Mouse (Mus musculus) liver, adult 10 weeks (tissue): ENCODE results near the gene Gm11939. TPM values are rescaled to one million over a fixed set of nuclear protein-coding genes. Genes with fewer than 3 reads are reported as not detected.

Experiments
- polyA plus RNA-seq: library from polyadenylated mRNA; stranded (reverse); fragments of 350-450 nt; fragmentation: Illumina TruSeq; extraction: RNeasy Lipid Tissue Mini Kit (QIAGEN cat#74804); gene quantifications from one replicate; pipeline ENCODE4 v1.2.3, GENCODE M21; 2014; ENCODE audit warnings: low read depth, low replicate concordance

Gm11939 gene
- polyA plus RNA-seq = not detected

GRCm38 (mm10) chr11:99559366-99559765 lies at the start of gene Gm11939:
TSS of gene Gm11939 (minus strand) at chr11:99559466.

GRCm38 (mm10) chr11:99603208-99603607 lies 43.9 kb upstream of the Gm11939 start, which contains the start of gene Gm11938:
TSS of gene Gm11938 (minus strand) at chr11:99603308.

GRCm38 (mm10) chr11:99597742-99598141 lies 38.5 kb upstream of the Gm11939 start, which contains the start of gene Krtap9-3:
TSS of gene Krtap9-3 (minus strand) at chr11:99598105.

GRCm38 (mm10) chr11:99590981-99591380 lies 31.7 kb upstream of the Gm11939 start, which contains the start of gene Krtap1-3:
TSS of gene Krtap1-3 (minus strand) at chr11:99591339.

GRCm38 (mm10) chr11:99583245-99583704 lies 24.0 kb upstream of the Gm11939 start, which contains the start of gene Krtap1-4:
TSS of gene Krtap1-4 (minus strand) at chr11:99583654.

GRCm38 (mm10) chr11:99580636-99581035 lies 21.4 kb upstream of the Gm11939 start, which contains the start of gene Krtap1-5:
TSS of gene Krtap1-5 (minus strand) at chr11:99581016.

GRCm38 (mm10) chr11:99566530-99566929 lies 7.3 kb upstream of the Gm11939 start, which contains the start of gene Krtap3-1:
TSS of gene Krtap3-1 (minus strand) at chr11:99566630.

GRCm38 (mm10) chr11:99556753-99557152 lies 2.5 kb downstream of the Gm11939 start, which contains the start of gene Krtap3-2:
TSS of gene Krtap3-2 (minus strand) at chr11:99556853.

GRCm38 (mm10) chr11:99550765-99551164 lies 8.5 kb downstream of the Gm11939 start, which contains the start of gene Krtap3-3:
TSS of gene Krtap3-3 (minus strand) at chr11:99550865.

GRCm38 (mm10) chr11:99521288-99521860 lies 37.9 kb downstream of the Gm11939 start, which contains the start of gene Krt39:
TSS of gene Krt39 (minus strand) at chr11:99521338.

Other genes with a start within 250 kb of the Gm11939 start
- not detected for gene Krt25, start 236.5 kb downstream of the Gm11939 start, polyA plus RNA-seq
- gene Krt26, start 221.5 kb downstream of the Gm11939 start, polyA plus RNA-seq = not detected
- gene Krt27, start 208.4 kb downstream of the Gm11939 start, polyA plus RNA-seq = not detected
- not detected for gene Krt28, start 184.6 kb downstream of the Gm11939 start, polyA plus RNA-seq
- 6.3 TPM for gene Krt10, start 170.1 kb downstream of the Gm11939 start, polyA plus RNA-seq
- gene Krt12, start 137.2 kb downstream of the Gm11939 start, polyA plus RNA-seq = not detected
- gene Krt20, start 121.3 kb downstream of the Gm11939 start, polyA plus RNA-seq = not detected
- 2.0 TPM for gene Krt23, start 66.3 kb downstream of the Gm11939 start, polyA plus RNA-seq
- gene Krt39, start 38.1 kb downstream of the Gm11939 start, polyA plus RNA-seq = not detected
- not detected for gene Krt40, start 16.3 kb downstream of the Gm11939 start, polyA plus RNA-seq
- gene Krtap3-3, start 8.6 kb downstream of the Gm11939 start, polyA plus RNA-seq = not detected
- not detected for gene Krtap3-2, start 2.6 kb downstream of the Gm11939 start, polyA plus RNA-seq
- gene Krtap3-1, start 7.2 kb upstream of the Gm11939 start, polyA plus RNA-seq = not detected
- gene Krtap1-5, start 21.6 kb upstream of the Gm11939 start, polyA plus RNA-seq = not detected
- gene Krtap1-4, start 24.2 kb upstream of the Gm11939 start, polyA plus RNA-seq = not detected
- gene Krtap1-3, start 31.9 kb upstream of the Gm11939 start, polyA plus RNA-seq = not detected
- not detected for gene Krtap9-3, start 38.6 kb upstream of the Gm11939 start, polyA plus RNA-seq
- not detected for gene Gm11938, start 43.8 kb upstream of the Gm11939 start, polyA plus RNA-seq
- gene Gm11937, start 50.7 kb upstream of the Gm11939 start, polyA plus RNA-seq = not detected
- gene Krtap2-4, start 55.4 kb upstream of the Gm11939 start, polyA plus RNA-seq = not detected
- not detected for gene Gm11562, start 61.0 kb upstream of the Gm11939 start, polyA plus RNA-seq
- not detected for gene Krtap4-1, start 68.8 kb upstream of the Gm11939 start, polyA plus RNA-seq
- gene Krtap4-2, start 75.6 kb upstream of the Gm11939 start, polyA plus RNA-seq = not detected
- not detected for gene Krtap4-7, start 84.6 kb upstream of the Gm11939 start, polyA plus RNA-seq
- gene Gm11555, start 90.8 kb upstream of the Gm11939 start, polyA plus RNA-seq = not detected
- gene Gm11563, start 99.5 kb upstream of the Gm11939 start, polyA plus RNA-seq = not detected
- not detected for gene Krtap4-6, start 106.5 kb upstream of the Gm11939 start, polyA plus RNA-seq
- gene Gm14190, start 131.3 kb upstream of the Gm11939 start, polyA plus RNA-seq = not detected
- not detected for gene Gm14180, start 174.8 kb upstream of the Gm11939 start, polyA plus RNA-seq
- gene Gm11595, start 213.4 kb upstream of the Gm11939 start, polyA plus RNA-seq = not detected
- not detected for gene Krtap4-8, start 221.2 kb upstream of the Gm11939 start, polyA plus RNA-seq
- not detected for gene Krtap4-9, start 225.7 kb upstream of the Gm11939 start, polyA plus RNA-seq
- gene Gm11596, start 234.0 kb upstream of the Gm11939 start, polyA plus RNA-seq = not detected
- gene Gm11569, start 239.5 kb upstream of the Gm11939 start, polyA plus RNA-seq = not detected
- gene Gm11554, start 245.0 kb upstream of the Gm11939 start, polyA plus RNA-seq = not detected